In the genomic region with DNA sequence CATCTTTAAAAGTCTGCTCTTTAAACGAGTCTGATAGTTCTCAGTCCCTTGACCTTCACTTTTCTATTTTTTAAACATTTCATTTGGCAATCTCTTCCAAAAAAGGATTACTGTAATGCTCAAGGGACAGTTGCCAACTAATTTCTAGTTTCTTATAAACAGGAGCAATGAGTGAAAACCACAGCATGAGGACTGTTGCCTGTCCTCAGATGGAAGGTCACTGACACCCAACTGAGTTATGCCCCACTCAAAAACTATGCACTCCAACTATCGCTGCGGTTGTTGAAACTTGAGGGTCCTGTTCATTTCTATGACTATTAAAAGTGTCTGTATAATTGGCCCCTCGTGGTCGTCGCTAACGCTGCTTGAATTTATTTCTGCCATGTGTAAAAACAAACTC, we compare ENCODE assay signal across 32 mouse cellular contexts.
DNase-seq lines count a peak whose midpoint lies in the region; ATAC-seq and TF ChIP-seq lines count a peak whose summit lies in the region.
"Had no signal": no experiment of that assay in that cellular context is flagged by ENCODE, and none has a peak within 500 bp of the region (broad histone marks: within the 10 kb centered on the region; RNA-seq: fewer than 3 reads in every experiment).

No protein-coding gene starts in this region.

- H3K36me3 ChIP-seq in kidney, postnatal 0 days (ENCODE audit: insufficient read depth, low read length) = no peaks in the 10 kb centered on the region
- H3K36me3 ChIP-seq in lung, embryonic 16.5 days (ENCODE audit: control insufficient read depth, insufficient read depth, low read length) = no peaks in the 10 kb centered on the region
- H3K36me3 ChIP-seq: embryonic facial prominence, embryonic 13.5 days; hindbrain, embryonic 13.5 days; liver, embryonic 12.5 days had no signal

- ATAC-seq in kidney, postnatal 0 days (replicated peaks; ENCODE audit: low FRiP score, low read depth) = no peak
- peak; percentile 72 for ATAC-seq in lung, embryonic 16.5 days (ENCODE audit: low read depth)
- ATAC-seq: forebrain, embryonic 16.5 days; liver, embryonic 12.5 days; liver, postnatal 0 days; midbrain, embryonic 16.5 days; Patski had no signal

- 53% methylated on average over 7 of the region's 7 CpGs for WGBS in kidney, postnatal 0 days
- WGBS in lung, embryonic 16.5 days = 41% methylated on average over 7 of the region's 7 CpGs
- whole genome bisulfite sequencing in lung, adult 2 months = 59% methylated on average over 7 of the region's 7 CpGs
- 41% methylated on average over 7 of the region's 7 CpGs for WGBS in cerebellum, adult 2 months

- no peak overlapping the region for H3K4me3 ChIP-seq in kidney, postnatal 0 days (replicated peaks; ENCODE audit: low read depth, low read length)
- H3K4me3 ChIP-seq in lung, embryonic 16.5 days (ENCODE audit: low read length) = no peak overlapping the region
- no peak overlapping the region for H3K4me3 ChIP-seq in lung, adult 2 months (replicated peaks; ENCODE audit: extremely low read depth, low read depth, low read length)
- H3K4me3 ChIP-seq in cerebellum, adult 2 months (replicated peaks; ENCODE audit: insufficient read depth, low read depth, low read length) = no peak overlapping the region
- H3K4me3 ChIP-seq: embryonic facial prominence, embryonic 13.5 days; erythroblast, embryonic 14.5 days; gastrocnemius, adult 2 months; hindbrain, embryonic 13.5 days; layer of hippocampus, adult 2 months; liver, embryonic 12.5 days had no signal

- H3K4me2 ChIP-seq in kidney, postnatal 0 days (ENCODE audit: low read length) = no peak overlapping the region
- 0 out of 2 replicates have a peak overlapping the region, but pooled peaks have one; percentile 22 for H3K4me2 ChIP-seq in lung, embryonic 16.5 days (ENCODE audit: low read depth, low read length)
- H3K4me2 ChIP-seq: embryonic facial prominence, embryonic 13.5 days; heart, embryonic 11.5 days; hindbrain, embryonic 13.5 days; liver, embryonic 12.5 days; midbrain, embryonic 11.5 days had no signal

- H3K27ac ChIP-seq in kidney, postnatal 0 days = no peak overlapping the region
- peak overlapping the region; percentile 34 for H3K27ac ChIP-seq in lung, embryonic 16.5 days (ENCODE audit: low read length)
- H3K27ac ChIP-seq in cerebellum, adult 2 months (ENCODE audit: insufficient read depth, low read length) = no peak overlapping the region
- H3K27ac ChIP-seq: embryonic facial prominence, embryonic 13.5 days; gastrocnemius, adult 2 months; hindbrain, embryonic 13.5 days; layer of hippocampus, adult 2 months; liver, embryonic 12.5 days had no signal

- H3K9me3 ChIP-seq in kidney, postnatal 0 days (replicated peaks; ENCODE audit: low read length) = no peaks in the 10 kb centered on the region
- no peaks in the 10 kb centered on the region for H3K9me3 ChIP-seq in lung, embryonic 16.5 days (ENCODE audit: control insufficient read depth, low read length)
- H3K9me3 ChIP-seq: embryonic facial prominence, embryonic 13.5 days; hindbrain, embryonic 13.5 days had no signal

- no peaks in the 10 kb centered on the region for H3K4me1 ChIP-seq in kidney, postnatal 0 days (replicated peaks; ENCODE audit: insufficient read depth, low read length)
- peaks cover 2% of the 10 kb centered on the region; the same call in 1 of the 2 replicates for H3K4me1 ChIP-seq in lung, embryonic 16.5 days (replicated peaks; ENCODE audit: control insufficient read depth, insufficient read depth, low read length)
- H3K4me1 ChIP-seq in lung, adult 2 months (ENCODE audit: control insufficient read depth, insufficient read depth, low read length) = no peaks in the 10 kb centered on the region
- no peaks in the 10 kb centered on the region for H3K4me1 ChIP-seq in cerebellum, adult 2 months (ENCODE audit: control insufficient read depth, insufficient read depth, low read length)
- H3K4me1 ChIP-seq: embryonic facial prominence, embryonic 13.5 days; hindbrain, embryonic 13.5 days; liver, embryonic 12.5 days had no signal

- no peak for TF ChIP-seq CTCF in kidney, postnatal 0 days (IDR thresholded peaks at IDR 0.05; ENCODE audit: low read depth)
- no peak for TF ChIP-seq CTCF in lung, adult 2 months (IDR thresholded peaks at IDR 0.05; ENCODE audit: insufficient read depth, low read length)
- no peak for TF ChIP-seq CTCF in cerebellum, adult 2 months (IDR thresholded peaks at IDR 0.05; ENCODE audit: borderline replicate concordance, insufficient read depth, low read depth, low read length)

- TF ChIP-seq POLR2A in lung, adult 2 months (IDR thresholded peaks at IDR 0.05; ENCODE audit: borderline replicate concordance, extremely low read depth, low read depth, low read length) = no peak
- TF ChIP-seq POLR2A in cerebellum, adult 2 months (IDR thresholded peaks at IDR 0.05; ENCODE audit: borderline replicate concordance, insufficient read depth, low read length) = no peak

- DNase-seq in adrenal gland, postnatal 14 days = peak; percentile 9
- DNase-seq in adrenal gland, adult 18-20 months (ENCODE audit: low spot score in 2 of 2) = no peak
- peak; percentile 61 for DNase-seq in kidney, postnatal 0 days (ENCODE audit: low spot score)
- no peak for DNase-seq in kidney, adult 9 months
- no peak for DNase-seq in lung, adult 2 months
- DNase-seq in lung, postnatal 10 days = peak; percentile 11
- no peak for DNase-seq in cerebellum, adult 2 months
- DNase-seq: cerebellum, adult 11 months; cerebellum, adult 9-11 months; embryo, embryonic 11 days; gastrocnemius, adult 2 months; gastrocnemius, postnatal 36 days; heart, adult 18-20 months; heart, postnatal 4 days; kidney, adult 8-10 months; kidney, postnatal 36 days; left cerebral cortex, postnatal 4 days; liver, postnatal 0 days; right cerebral cortex, postnatal 25 days; spleen, adult 18-20 months; thymus, postnatal 4 days had no signal

- H3K9ac ChIP-seq in kidney, postnatal 0 days (ENCODE audit: low read depth, low read length) = no peak overlapping the region
- H3K9ac ChIP-seq in lung, embryonic 16.5 days (ENCODE audit: low read length) = no peak overlapping the region
- H3K9ac ChIP-seq: embryonic facial prominence, embryonic 13.5 days; hindbrain, embryonic 13.5 days; liver, embryonic 12.5 days; liver, postnatal 0 days had no signal

- H3K27me3 ChIP-seq in kidney, postnatal 0 days (ENCODE audit: insufficient read depth, low read length) = no peaks in the 10 kb centered on the region
- no peaks in the 10 kb centered on the region for H3K27me3 ChIP-seq in lung, embryonic 16.5 days (ENCODE audit: control insufficient read depth, insufficient read depth, low read depth, low read length)
- H3K27me3 ChIP-seq in cerebellum, adult 2 months (ENCODE audit: control insufficient read depth, insufficient read depth, low read length) = no peaks in the 10 kb centered on the region
- H3K27me3 ChIP-seq: embryonic facial prominence, embryonic 13.5 days; hindbrain, embryonic 13.5 days; liver, embryonic 12.5 days; Patski had no signal

Comparison
In these comparisons a context has a peak if more than half of its experiments do, and no peak if none do; other contexts are left out.
1. DNase-seq: peak in adrenal gland, postnatal 14 days (single experiment), kidney, postnatal 0 days (single experiment) and lung, postnatal 10 days (single experiment); none in adrenal gland, adult 18-20 months (0 of 2), kidney, adult 9 months (single experiment), lung, adult 2 months (single experiment) and cerebellum, adult 2 months (0 of 2).